Mouse (Mus musculus) lung, postnatal 14 days (tissue): ENCODE data around the gene Rbpms2.

Experiments
- DNase-seq: peaks from one replicate; pipeline ENCODE4 v3.0.0; 2021

The Rbpms2 gene

DNA sequence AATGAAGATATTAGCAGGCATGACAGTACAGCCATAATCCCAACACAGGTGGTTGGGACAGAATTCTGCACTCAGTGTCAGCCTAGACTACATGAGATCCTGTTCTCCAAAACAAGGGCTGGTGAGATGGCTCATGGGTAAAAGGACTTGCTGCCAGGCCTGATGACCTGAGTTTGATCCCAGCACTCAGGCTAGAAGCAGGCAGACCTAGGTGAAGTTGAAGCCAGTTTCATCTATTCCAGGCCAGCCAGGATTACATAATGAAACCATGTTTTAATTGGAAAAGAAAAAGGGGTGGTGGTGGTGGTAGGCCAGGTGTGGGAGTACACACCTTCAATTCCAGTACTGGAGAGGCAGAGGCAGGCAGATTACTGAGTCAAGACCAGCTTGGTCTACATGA is 68.5 kb downstream of the Rbpms2 start:
- DNase-seq: no peak

DNA sequence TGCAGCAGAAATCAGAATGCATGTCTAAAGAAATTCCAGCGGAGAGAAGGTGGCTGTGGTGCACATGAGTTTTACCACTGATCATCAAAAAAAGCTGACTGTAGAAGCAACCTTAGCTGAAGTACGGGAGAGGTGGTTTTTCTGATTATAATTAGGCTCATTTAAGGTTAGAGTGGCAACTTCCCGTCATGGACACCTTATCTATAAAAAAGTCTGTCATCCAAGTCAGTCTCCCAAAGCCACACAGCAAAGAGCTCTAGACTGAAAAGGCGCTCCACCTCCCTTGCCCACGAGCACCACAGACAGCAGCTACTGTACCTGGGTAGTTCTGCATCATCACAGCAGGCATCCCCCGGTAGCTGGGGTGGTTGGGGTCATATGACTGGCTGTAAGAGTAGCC is 71.1 kb downstream of the Rbpms2 start:
- no peak for DNase-seq

DNA sequence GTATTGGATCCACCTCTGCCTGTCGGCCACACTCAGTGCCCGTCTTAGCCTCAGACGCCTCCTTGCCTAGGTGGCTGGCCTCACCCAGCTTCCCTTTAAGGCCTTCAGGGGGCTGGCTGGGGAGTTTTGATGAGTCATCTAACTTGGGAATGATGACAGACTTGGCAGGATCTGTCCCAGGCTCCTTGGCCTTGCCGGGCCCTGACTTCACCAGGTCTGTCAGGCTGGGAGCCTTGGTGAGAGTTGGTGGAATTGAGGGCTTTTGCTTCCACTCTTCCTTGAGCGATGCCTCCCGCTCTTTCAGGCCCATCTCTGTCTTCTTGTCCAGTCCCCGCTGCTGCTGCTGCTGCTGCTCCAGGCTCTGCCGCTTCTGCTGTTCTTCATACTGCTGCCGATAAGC is 72.8 kb downstream of the Rbpms2 start:
- no peak for DNase-seq

DNA sequence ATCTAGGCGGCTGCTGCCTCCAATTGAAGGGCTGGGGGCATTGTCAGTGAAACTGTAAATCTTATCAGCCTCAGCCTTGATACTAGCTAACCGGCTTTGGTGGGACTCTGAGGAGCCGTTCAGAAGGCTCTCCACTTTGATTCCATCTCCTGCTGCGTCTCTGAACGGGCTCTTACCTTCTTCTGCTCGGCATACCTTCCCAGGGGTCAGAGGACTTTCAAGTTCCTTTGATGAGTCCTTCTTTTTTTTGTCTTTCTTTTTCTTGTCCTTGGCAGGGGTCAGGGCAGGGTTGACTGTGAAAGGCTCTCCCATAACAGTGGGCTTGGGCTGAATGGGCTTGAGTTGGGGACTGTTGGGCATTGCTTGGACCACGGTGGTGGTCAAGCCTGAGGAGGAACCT is 73.8 kb downstream of the Rbpms2 start:
- DNase-seq: no peak

DNA sequence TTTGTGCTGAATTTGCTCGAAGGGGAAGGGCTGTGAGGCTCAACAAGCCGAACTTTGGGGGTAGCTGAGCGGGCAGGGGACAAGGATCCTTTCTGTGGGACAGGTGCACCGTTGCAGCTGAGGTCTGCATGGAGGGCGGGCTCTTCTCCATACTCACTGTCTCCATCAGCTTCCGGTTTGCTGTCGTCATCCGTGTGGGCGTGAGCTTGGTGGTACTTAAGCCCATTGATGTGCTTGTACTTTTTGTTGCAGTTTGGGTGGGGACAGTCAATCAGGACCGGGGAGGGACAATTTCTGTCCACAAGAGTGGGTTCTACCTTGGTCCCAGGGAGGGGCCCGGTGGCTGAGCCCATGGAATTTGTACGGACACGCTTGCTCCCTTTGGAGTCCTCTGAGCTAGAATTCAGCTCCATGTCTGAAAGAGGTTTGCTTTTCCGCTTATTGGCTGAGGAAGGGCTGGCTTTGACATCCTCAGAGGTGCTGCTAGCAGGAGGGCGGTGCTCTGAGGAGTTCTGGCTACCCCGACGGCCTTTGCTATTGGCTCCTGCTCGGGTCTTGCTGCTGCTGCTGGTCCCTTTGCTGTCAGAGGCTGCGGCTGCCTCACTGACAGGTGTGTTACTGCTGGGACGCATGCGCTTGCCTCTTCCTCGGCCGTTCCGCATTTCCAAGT is 74.6 kb downstream of the Rbpms2 start:
- DNase-seq: no peak
